Mouse (Mus musculus): ENCODE measurements around the gene Fbln1. TPM values are rescaled to one million over a fixed set of nuclear protein-coding genes. Genes with fewer than 3 reads are reported as not detected.
A peak's percentile ranks its signal among the peaks of the same experiment; 100 is the strongest.

Gene Fbln1
- polyA plus RNA-seq, 1 experiment from 2014 or later: 119 TPM

- 94% methylated on average over 5 of the region's 5 CpGs for WGBS
- no peak for DNase-seq (ENCODE audit: low spot score)
- Histone ChIP-seq H3K4me1 (replicated peaks; ENCODE audit: control insufficient read depth, insufficient read depth, low read length) (no peaks in the 10 kb centered on the region), H3K36me3 (ENCODE audit: control insufficient read depth, insufficient read depth, low read length) (0 out of 2 replicates have a peak, but pooled peaks cover 3% of the 10 kb centered on the region), H3K27ac (ENCODE audit: low read depth, low read length) (no peak overlapping the region), H3K4me3 (ENCODE audit: low read depth, low read length) (no peak overlapping the region), H3K9me3 (ENCODE audit: control insufficient read depth, low read length) (no peaks in the 10 kb centered on the region), H3K4me2 (replicated peaks; ENCODE audit: low read depth, low read length) (no peak overlapping the region), H3K27me3 (ENCODE audit: control insufficient read depth, insufficient read depth, low read length) (no peaks in the 10 kb centered on the region), H3K9ac (ENCODE audit: low read depth, low read length) (no peak overlapping the region)
- ATAC-seq (ENCODE audit: low FRiP score): no peak
These were observed 42.6 kb downstream of the Fbln1 start for GRCm38 (mm10) chr15:85248311-85248710.

GRCm38 (mm10) chr15:85249252-85249651 lies 43.5 kb downstream of the Fbln1 start:
- no peak; the same call in 1 of the 2 replicates for ATAC-seq (ENCODE audit: low FRiP score)
- no peak overlapping the region for H3K27ac ChIP-seq (ENCODE audit: low read depth, low read length)
- no peaks in the 10 kb centered on the region for H3K27me3 ChIP-seq (ENCODE audit: control insufficient read depth, insufficient read depth, low read length)
- H3K9me3 ChIP-seq (ENCODE audit: control insufficient read depth, low read length): no peaks in the 10 kb centered on the region
- no peaks in the 10 kb centered on the region for H3K4me1 ChIP-seq (replicated peaks; ENCODE audit: control insufficient read depth, insufficient read depth, low read length)
- H3K4me2 ChIP-seq (replicated peaks; ENCODE audit: low read depth, low read length): no peak overlapping the region
- H3K36me3 ChIP-seq (ENCODE audit: control insufficient read depth, insufficient read depth, low read length): 0 out of 2 replicates have a peak, but pooled peaks cover 3% of the 10 kb centered on the region
- no peak overlapping the region for H3K9ac ChIP-seq (ENCODE audit: low read depth, low read length)
- 58% methylated on average over 5 of the region's 5 CpGs for WGBS
- no peak overlapping the region for H3K4me3 ChIP-seq (ENCODE audit: low read depth, low read length)
- peak; percentile 73 for DNase-seq (ENCODE audit: low spot score)

- ATAC-seq (ENCODE audit: low FRiP score) (no peak), DNase-seq (ENCODE audit: low spot score) (no peak)
- Histone ChIP-seq H3K27ac (ENCODE audit: low read depth, low read length) (no peak overlapping the region), H3K4me2 (replicated peaks; ENCODE audit: low read depth, low read length) (no peak overlapping the region), H3K9me3 (ENCODE audit: control insufficient read depth, low read length) (no peaks in the 10 kb centered on the region), H3K4me3 (ENCODE audit: low read depth, low read length) (no peak overlapping the region), H3K36me3 (ENCODE audit: control insufficient read depth, insufficient read depth, low read length) (0 out of 2 replicates have a peak, but pooled peaks cover 2% of the 10 kb centered on the region), H3K4me1 (replicated peaks; ENCODE audit: control insufficient read depth, insufficient read depth, low read length) (no peaks in the 10 kb centered on the region), H3K9ac (ENCODE audit: low read depth, low read length) (no peak overlapping the region), H3K27me3 (ENCODE audit: control insufficient read depth, insufficient read depth, low read length) (no peaks in the 10 kb centered on the region)
- WGBS: 93% methylated on average over 2 of the region's 2 CpGs
These were observed 44.7 kb downstream of the Fbln1 start for GRCm38 (mm10) chr15:85250436-85250835.

- WGBS: 94% methylated on average over 6 of the region's 6 CpGs
- no peaks in the 10 kb centered on the region for H3K4me1 ChIP-seq (replicated peaks; ENCODE audit: control insufficient read depth, insufficient read depth, low read length)
- H3K9me3 ChIP-seq (ENCODE audit: control insufficient read depth, low read length): no peaks in the 10 kb centered on the region
- H3K36me3 ChIP-seq (ENCODE audit: control insufficient read depth, insufficient read depth, low read length): no peaks in the 10 kb centered on the region
- no peak overlapping the region for H3K27ac ChIP-seq (ENCODE audit: low read depth, low read length)
- no peak overlapping the region for H3K4me3 ChIP-seq (ENCODE audit: low read depth, low read length)
- no peak overlapping the region for H3K4me2 ChIP-seq (replicated peaks; ENCODE audit: low read depth, low read length)
- no peaks in the 10 kb centered on the region for H3K27me3 ChIP-seq (ENCODE audit: control insufficient read depth, insufficient read depth, low read length)
- DNase-seq (ENCODE audit: low spot score) (no peak), ATAC-seq (ENCODE audit: low FRiP score) (no peak)
- H3K9ac ChIP-seq (ENCODE audit: low read depth, low read length): no peak overlapping the region
These were observed 46.7 kb downstream of the Fbln1 start for GRCm38 (mm10) chr15:85252476-85252875.

GRCm38 (mm10) chr15:85257775-85258429 lies 52.2 kb downstream of the Fbln1 start:
- Histone ChIP-seq H3K4me3 (ENCODE audit: low read depth, low read length) (no peak overlapping the region), H3K36me3 (ENCODE audit: control insufficient read depth, insufficient read depth, low read length) (no peaks in the 10 kb centered on the region), H3K9me3 (ENCODE audit: control insufficient read depth, low read length) (peaks cover 4% of the 10 kb centered on the region; the same call in 1 of the 2 replicates), H3K27me3 (ENCODE audit: control insufficient read depth, insufficient read depth, low read length) (no peaks in the 10 kb centered on the region), H3K27ac (ENCODE audit: low read depth, low read length) (no peak overlapping the region), H3K4me2 (replicated peaks; ENCODE audit: low read depth, low read length) (no peak overlapping the region), H3K4me1 (replicated peaks; ENCODE audit: control insufficient read depth, insufficient read depth, low read length) (no peaks in the 10 kb centered on the region), H3K9ac (ENCODE audit: low read depth, low read length) (no peak overlapping the region)
- DNase-seq (ENCODE audit: low spot score) (peak; percentile 67), ATAC-seq (ENCODE audit: low FRiP score) (no peak)
- 77% methylated on average over 6 of the region's 6 CpGs for WGBS

- no peak overlapping the region for H3K4me2 ChIP-seq (replicated peaks; ENCODE audit: low read depth, low read length)
- peaks cover 4% of the 10 kb centered on the region; the same call in 1 of the 2 replicates for H3K9me3 ChIP-seq (ENCODE audit: control insufficient read depth, low read length)
- ATAC-seq (ENCODE audit: low FRiP score): no peak
- H3K27me3 ChIP-seq (ENCODE audit: control insufficient read depth, insufficient read depth, low read length): no peaks in the 10 kb centered on the region
- no peaks in the 10 kb centered on the region for H3K36me3 ChIP-seq (ENCODE audit: control insufficient read depth, insufficient read depth, low read length)
- H3K4me3 ChIP-seq (ENCODE audit: low read depth, low read length): no peak overlapping the region
- no peak for DNase-seq (ENCODE audit: low spot score)
- no peak overlapping the region for H3K27ac ChIP-seq (ENCODE audit: low read depth, low read length)
- no peak overlapping the region for H3K9ac ChIP-seq (ENCODE audit: low read depth, low read length)
- no peaks in the 10 kb centered on the region for H3K4me1 ChIP-seq (replicated peaks; ENCODE audit: control insufficient read depth, insufficient read depth, low read length)
- WGBS: 93% methylated on average over 5 of the region's 5 CpGs
These were observed 57.1 kb downstream of the Fbln1 start for GRCm38 (mm10) chr15:85262805-85263204.

GRCm38 (mm10) chr15:85266729-85267434 lies 61.1 kb downstream of the Fbln1 start:
- H3K9me3 ChIP-seq (ENCODE audit: control insufficient read depth, low read length): no peaks in the 10 kb centered on the region
- ATAC-seq (ENCODE audit: low FRiP score): 0 out of 2 replicates have a peak, but pooled peaks have one; percentile 43
- no peaks in the 10 kb centered on the region for H3K4me1 ChIP-seq (replicated peaks; ENCODE audit: control insufficient read depth, insufficient read depth, low read length)
- no peak overlapping the region for H3K4me2 ChIP-seq (replicated peaks; ENCODE audit: low read depth, low read length)
- no peak overlapping the region for H3K4me3 ChIP-seq (ENCODE audit: low read depth, low read length)
- peak; percentile 95 for DNase-seq (ENCODE audit: low spot score)
- no peak overlapping the region for H3K9ac ChIP-seq (ENCODE audit: low read depth, low read length)
- no peaks in the 10 kb centered on the region for H3K27me3 ChIP-seq (ENCODE audit: control insufficient read depth, insufficient read depth, low read length)
- no peak overlapping the region for H3K27ac ChIP-seq (ENCODE audit: low read depth, low read length)
- no peaks in the 10 kb centered on the region for H3K36me3 ChIP-seq (ENCODE audit: control insufficient read depth, insufficient read depth, low read length)
- 57% methylated on average over 14 of the region's 14 CpGs for WGBS

- ATAC-seq (ENCODE audit: low FRiP score) (no peak), DNase-seq (ENCODE audit: low spot score) (no peak)
- no peak overlapping the region for H3K27ac ChIP-seq (ENCODE audit: low read depth, low read length)
- H3K4me1 ChIP-seq (replicated peaks; ENCODE audit: control insufficient read depth, insufficient read depth, low read length): no peaks in the 10 kb centered on the region
- no peak overlapping the region for H3K9ac ChIP-seq (ENCODE audit: low read depth, low read length)
- H3K9me3 ChIP-seq (ENCODE audit: control insufficient read depth, low read length): no peaks in the 10 kb centered on the region
- H3K4me3 ChIP-seq (ENCODE audit: low read depth, low read length): no peak overlapping the region
- no peaks in the 10 kb centered on the region for H3K36me3 ChIP-seq (ENCODE audit: control insufficient read depth, insufficient read depth, low read length)
- H3K4me2 ChIP-seq (replicated peaks; ENCODE audit: low read depth, low read length): no peak overlapping the region
- H3K27me3 ChIP-seq (ENCODE audit: control insufficient read depth, insufficient read depth, low read length): no peaks in the 10 kb centered on the region
- 85% methylated on average over 19 of the region's 19 CpGs for WGBS
These were observed 62.1 kb downstream of the Fbln1 start for GRCm38 (mm10) chr15:85267891-85268290.

- 49% methylated on average over 11 of the region's 11 CpGs for WGBS
- no peak for DNase-seq (ENCODE audit: low spot score)
- Histone ChIP-seq H3K9me3 (ENCODE audit: control insufficient read depth, low read length) (no peaks in the 10 kb centered on the region), H3K27me3 (ENCODE audit: control insufficient read depth, insufficient read depth, low read length) (no peaks in the 10 kb centered on the region), H3K36me3 (ENCODE audit: control insufficient read depth, insufficient read depth, low read length) (no peaks in the 10 kb centered on the region), H3K9ac (ENCODE audit: low read depth, low read length) (no peak overlapping the region), H3K4me1 (replicated peaks; ENCODE audit: control insufficient read depth, insufficient read depth, low read length) (no peaks in the 10 kb centered on the region), H3K4me2 (replicated peaks; ENCODE audit: low read depth, low read length) (no peak overlapping the region), H3K27ac (ENCODE audit: low read depth, low read length) (no peak overlapping the region), H3K4me3 (ENCODE audit: low read depth, low read length) (no peak overlapping the region)
- no peak for ATAC-seq (ENCODE audit: low FRiP score)
These were observed 67.2 kb downstream of the Fbln1 start for GRCm38 (mm10) chr15:85272988-85273387.

All from hindbrain, embryonic 11.5 days (tissue).